Mouse (Mus musculus): ENCODE measurements at regions not wholly inside any gene's neighbourhood (a gene's known extent, or its start where the extent isn't known, plus 50 kb on each side); places are given as distances from the start of the nearest gene placed in this dataset.

DNA sequence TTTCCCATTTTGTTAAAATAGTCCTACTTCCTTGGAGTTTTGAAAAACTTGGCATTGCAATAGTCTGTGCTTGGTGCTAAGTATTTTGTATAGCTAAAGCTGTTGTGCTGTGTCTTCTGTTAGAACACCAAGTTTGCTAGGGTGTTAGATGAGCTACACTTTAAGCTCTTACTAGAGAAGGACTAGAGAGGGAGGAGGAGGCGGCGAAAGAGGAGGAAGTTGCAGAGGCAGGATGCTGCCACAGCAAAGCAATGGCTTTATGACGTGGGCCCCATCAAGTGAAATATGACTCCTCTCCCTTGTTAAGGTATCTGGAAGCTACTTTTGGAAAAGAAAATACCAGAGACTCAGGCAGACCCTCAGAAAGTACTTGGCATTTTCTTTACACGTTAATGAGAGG, 167.8 kb upstream of the Pik3r1 start:
- no peak for DNase-seq (ENCODE audit: low spot score in 2 of 2)

DNA sequence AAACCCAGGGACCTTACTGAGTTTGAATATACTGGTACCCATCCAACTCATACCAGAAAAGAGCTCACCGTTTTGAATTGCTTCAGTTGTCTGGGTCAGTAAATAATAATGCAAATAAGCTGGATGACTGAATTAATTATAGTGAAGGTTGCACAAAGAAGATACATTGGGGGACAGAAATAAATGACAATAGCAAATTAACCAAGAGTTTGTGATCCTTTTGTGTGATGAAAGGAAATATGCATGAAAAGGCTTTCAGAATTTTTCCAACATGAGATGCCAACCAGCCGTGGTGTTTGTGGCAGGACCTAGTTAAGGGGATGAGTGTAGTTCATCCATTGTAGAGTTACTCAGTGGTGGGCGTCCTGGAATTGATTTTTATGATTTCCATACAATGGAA, 186.5 kb upstream of the Pik3r1 start:
- DNase-seq (ENCODE audit: low spot score in 2 of 2), result no peak

DNA sequence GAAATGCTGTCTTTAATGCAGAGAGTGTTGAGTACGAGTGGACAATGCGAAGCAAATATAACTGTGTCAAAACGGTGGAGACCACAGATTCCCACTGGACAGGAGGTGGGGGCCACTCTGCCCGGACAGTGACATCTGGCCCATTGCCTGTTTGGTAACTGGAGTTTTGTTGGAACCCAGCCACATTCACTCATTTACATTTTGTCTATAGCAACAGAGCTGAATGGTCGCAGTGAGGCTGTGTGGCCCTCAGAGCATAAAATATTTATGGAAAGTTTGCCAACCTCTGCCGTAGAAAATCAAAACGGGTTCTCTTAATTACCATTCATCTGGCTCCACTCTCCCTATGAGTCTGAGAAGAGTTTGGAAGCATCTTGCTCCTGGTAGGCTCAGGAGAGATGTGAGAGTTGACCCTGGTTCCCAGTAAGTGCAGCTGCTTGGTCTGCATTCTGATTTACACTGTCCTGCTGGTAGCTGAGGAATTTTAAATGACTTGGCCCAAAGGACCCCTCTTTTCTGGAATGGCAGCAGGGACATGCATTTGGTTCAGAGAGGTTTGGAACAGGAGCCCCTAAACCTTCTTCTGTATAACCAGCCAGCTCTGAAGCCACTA, 187.9 kb upstream of the Pik3r1 start:
- DNase-seq (ENCODE audit: low spot score in 2 of 2), result no peak

DNA sequence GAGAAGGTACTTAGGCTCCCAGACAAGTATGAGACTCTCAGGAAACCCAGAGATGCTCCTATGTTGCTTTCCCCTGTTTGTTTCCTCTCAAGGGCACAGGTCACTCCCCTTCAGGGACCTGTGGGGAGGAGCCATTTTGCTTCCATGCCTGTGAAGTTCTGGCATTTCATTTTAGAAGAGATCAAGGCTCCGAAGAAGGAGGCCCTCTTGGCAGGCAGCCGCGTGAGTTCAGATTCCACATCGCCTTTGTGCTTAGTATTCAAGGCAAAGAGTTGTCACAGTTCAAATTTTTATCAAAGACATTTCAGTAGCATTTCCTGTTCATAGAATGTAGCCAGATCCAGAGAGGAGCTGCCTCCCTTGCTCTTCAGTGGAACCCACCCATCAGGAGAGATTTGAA, 189.8 kb upstream of the Pik3r1 start:
- DNase-seq (ENCODE audit: low spot score in 2 of 2), result no peak

DNA sequence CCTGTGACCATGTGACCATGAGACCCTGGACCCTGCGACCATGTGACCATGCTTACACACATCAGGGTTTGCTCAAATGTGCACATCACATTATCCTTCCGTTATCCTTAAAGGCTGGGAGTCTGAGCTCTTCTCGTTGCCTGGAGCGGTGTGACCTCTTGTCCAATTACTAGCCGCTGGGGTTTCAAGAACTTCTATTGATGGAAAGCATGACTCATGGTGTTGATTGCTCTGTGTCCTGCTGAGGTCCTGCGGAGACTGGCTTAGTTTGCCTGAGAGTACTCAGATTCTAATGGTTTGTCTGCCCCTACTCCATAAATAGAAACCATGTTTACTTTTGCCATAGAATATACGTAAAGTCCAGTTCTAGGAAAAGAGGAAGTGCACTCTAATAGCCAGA, 197.5 kb upstream of the Pik3r1 start:
- no peak for DNase-seq (ENCODE audit: low spot score in 2 of 2)

DNA sequence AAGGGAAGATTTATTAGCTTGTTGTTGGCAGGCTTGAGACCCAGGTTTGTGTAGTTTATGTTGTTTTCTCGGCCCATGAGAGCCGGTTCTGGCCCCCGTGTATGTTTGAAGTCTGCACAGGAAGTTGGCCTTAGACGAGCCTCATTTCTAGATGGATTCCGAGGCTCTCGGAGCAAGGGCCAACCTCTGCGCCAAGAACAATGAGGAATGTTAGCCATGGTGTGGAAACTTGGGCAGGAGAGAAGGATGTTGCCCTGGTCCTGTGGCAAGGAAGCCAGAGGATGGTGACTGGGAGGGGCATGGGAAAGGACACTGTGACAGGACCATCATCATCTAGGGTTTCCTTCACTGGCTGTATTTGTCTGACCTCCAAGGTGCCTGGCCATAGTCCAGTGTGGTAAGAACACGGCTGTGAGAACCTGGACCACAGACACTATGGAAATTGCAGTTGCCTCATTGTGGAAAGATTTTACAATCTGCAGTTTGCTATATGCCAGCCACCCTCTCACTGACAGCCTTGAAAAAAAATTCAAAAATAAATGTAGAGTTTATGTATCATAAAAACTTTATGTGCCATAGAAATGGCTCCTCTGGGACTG, 198.9 kb upstream of the Pik3r1 start:
- no peak for DNase-seq (ENCODE audit: low spot score in 2 of 2)

DNA sequence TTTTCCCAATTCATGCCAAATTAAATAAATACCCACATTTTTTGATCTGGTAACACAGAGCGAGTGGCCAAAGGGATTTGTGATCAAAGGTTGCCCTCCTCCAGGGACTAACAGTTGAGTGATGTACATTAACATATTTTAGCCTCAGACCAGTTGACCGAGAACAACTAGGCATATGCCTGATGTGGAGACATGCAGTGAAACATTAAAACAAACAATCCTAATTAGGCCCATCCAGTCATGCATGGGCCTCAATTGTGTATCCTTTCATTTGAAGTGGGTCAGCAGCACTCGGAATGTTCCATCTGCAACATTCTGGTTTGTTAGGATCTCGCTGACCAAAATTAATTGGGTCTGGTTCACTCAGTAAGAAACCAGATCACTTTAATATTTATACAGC, 199.4 kb upstream of the Pik3r1 start:
- DNase-seq (ENCODE audit: low spot score in 2 of 2), result no peak

DNA sequence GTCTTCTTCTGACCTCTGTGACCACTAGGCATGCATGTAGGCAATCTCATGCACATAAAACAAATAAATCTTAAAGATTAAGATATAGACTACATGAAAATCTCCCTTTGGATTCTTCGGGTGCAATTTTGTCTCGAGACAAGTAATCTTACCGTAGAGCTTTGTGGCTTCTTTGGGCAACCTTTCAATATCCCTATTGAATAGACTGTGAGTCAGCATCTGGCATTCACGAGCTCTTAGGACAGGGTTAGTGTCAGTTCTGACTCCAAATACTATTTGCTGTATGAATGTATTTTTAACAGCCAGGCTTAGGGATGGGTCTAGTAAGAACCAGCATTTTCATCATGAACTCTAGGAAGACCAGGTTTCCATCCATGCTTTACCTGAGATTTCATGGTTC, 208.7 kb upstream of the Pik3r1 start:
- no peak for DNase-seq (ENCODE audit: low spot score in 2 of 2)

DNA sequence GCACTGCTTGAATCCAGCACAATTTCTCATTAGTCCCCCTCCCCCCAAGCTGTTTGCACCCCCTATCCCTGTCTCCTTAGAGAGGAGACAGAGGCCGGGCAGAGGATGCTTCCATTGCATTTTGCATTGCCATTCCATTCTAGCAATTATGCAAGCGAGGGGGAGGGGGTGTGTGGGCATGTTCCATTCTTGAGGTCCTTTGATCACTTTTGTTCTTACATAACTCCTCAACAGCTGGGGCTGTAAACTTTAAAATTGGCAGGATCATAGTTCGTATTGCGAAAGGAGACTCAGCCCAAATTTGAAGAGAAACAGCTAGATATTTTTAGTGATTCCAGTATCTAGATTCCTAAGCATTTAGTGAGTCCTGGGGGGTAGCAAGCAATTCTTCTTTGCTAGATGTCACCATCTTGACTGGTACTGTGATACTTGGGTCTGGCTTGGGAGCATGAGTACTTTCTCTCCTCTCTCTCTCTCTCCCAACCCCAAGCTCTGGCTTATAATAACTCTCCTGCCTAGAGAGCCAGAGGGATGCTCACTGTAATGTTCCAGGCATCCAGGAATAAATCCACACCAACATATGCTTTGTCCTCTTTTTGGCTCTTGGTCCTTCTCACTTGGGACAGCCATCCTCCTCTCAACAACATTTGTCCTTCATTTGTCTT, 212.3 kb upstream of the Pik3r1 start:
- DNase-seq (ENCODE audit: low spot score in 2 of 2), result no peak

DNA sequence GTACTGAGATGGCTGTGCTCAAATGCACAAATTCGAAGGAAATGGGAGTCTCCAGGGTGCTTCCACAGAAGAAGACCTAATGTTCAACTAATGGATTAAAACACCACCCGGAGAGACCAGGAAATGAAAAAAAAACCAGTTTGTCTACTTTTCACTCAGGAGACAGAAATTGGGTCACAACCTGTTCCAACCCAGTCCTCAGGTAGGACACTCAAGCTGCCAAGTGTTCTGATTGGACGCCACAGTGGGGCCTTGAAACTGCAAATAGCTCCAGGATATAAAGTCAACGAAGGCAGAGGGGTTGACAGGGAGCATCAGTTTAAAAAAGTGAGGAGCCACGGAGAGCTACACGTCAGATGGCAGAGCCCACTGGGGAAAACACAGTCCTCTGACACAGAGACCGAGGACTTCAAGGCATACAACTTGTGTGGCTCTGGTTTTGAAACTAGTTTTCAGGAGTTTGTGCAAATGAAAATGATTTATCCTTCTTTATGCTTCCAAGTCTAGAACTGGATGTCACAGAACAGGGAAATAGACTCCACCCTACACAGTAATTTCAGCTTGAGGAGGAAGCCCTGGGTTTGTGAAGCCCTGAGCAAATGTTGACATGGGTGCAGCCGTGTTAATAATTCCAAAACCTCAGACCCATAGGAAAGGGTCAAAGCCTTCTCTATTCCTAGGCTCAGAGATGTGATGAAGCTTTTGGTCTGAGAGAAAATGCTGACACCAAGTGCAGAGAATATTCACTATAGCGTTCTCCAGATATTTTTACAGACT, 220.8 kb upstream of the Pik3r1 start:
- no peak for DNase-seq (ENCODE audit: low spot score in 2 of 2)

DNA sequence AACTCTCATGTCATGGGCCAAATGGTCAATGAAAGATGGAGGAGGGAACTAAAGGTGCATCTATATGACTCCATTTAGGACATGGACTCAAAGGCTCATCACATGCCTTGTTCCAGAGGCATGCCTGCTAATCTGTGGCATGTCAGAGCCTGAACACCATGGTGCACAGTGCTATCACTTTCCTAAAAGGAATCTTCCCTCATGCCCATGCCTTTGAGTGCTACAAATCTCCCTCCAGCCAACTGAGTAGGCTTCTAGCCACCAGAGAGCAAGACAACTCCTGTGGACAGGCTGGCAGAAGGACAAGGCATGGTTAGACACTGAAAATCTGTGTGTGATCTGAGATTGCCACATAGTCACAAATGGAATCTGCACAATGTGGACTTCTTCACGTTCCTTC, 223.7 kb upstream of the Pik3r1 start:
- no peak for DNase-seq (ENCODE audit: low spot score in 2 of 2)

DNA sequence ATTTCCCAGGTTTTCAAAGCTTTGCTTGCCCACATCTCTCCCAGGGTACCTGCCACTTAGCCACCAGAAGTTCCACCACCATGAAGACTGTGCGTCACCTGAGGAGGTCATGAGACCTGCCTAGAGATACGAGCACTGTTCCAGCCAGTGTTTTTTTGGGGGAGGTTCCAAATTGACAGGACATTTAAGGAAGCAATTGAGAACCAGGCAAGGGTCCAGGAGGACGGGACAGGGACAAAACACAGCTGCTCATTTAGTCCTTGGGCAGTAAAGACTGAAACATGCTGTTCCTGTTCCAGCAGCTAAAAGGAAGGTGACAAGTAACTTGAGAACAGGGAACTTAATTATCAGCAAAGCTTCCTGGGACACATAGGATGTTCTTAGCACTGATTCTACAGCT, 226.8 kb upstream of the Pik3r1 start:
- DNase-seq (ENCODE audit: low spot score in 2 of 2), result no peak

DNA sequence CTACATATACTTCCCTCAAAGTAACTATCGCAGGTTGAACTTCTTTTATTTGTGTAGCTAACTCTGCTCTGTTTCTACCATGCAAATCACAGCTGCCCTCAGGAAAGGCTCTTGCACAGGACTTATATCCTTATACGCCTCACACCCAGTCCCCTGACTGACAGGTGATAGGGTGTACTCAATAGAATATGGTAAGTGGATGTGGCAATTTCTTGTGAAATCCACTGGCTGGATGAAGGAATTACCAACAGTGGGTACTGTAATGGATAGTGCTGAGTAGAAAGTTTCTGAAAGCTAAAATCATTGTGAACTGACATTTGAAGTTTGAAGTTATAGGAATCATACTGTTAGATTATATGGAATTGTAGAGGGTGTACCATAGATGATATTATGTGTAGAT, 227.5 kb upstream of the Pik3r1 start:
- DNase-seq (ENCODE audit: low spot score in 2 of 2), result no peak

DNA sequence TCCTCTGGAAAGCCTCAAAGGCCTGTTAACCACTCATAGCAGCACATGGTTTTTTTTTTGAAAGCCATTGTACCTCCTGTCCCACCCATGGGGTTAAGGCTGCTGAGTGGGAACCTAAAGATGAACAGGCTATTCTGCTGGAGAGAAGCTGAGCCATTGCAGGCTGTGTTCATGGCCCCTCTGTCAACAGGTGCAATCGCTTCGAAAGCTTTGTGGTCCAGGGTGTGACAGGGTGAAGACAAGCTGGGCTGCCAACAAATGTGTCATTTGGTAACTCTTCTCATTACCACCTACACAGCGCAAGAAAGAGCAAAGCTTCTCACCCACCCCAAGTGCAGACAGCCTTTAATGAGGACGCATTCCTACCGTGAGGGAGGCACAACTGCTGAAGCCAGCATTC, 228.1 kb upstream of the Pik3r1 start:
- DNase-seq (ENCODE audit: low spot score in 2 of 2), result no peak

DNA sequence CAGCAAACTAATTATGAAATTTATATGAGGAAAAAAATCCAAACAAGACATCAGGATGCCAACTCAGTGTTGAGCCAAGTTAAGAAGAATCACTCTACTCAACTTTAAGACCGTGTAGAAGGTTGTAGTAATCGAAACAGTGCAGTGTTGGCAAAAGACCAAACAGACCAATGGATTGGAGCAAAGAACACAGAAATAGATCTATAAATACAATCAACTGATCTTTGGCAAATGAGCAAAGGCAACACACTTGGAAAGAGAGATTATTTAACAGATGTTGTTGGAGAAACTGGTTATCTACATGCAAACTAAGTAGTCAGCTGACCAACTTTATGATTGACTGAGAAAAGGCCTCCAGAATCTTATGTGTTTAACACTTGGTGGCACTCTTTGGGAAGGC, 229.4 kb upstream of the Pik3r1 start:
- no peak for DNase-seq (ENCODE audit: low spot score in 2 of 2)

DNA sequence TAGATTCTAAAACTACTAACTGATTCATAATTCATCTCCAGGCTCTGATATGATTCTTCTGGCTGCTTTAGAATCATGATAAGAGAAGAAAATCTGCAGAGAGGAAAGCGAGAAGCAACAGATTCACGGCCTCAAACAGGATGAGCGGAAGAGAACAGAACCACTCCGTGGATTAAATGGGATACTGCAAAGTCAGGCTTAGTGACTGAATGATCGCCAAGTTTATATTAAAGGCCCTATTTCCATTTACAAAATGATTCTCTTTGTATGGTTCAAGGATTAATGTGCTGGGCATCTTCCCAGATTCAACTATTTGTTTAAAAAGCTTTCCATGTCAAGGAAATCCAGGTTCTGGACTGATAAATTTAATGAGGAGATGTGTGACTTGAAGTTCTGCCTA, 238.5 kb upstream of the Pik3r1 start:
- no peak for DNase-seq (ENCODE audit: low spot score in 2 of 2)

DNA sequence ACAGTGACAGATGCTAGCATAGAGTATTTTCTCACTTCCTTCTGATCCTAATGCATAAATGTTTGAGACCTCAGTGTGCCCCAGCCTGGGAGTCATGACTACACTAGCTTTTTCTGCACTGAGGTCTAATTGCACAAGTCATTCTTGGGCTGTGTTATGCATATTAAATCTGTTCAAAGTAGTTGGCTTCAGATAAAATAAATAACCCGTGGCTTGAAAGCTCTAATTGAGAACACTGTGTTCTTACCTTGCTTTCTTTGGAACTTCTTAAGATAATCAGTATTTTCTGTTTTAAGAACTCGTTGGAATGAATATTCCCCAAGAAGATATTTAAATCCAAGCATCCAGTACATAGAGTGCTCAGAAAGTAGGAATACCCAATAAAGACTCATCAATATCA, 243.9 kb upstream of the Pik3r1 start:
- no peak for DNase-seq (ENCODE audit: low spot score in 2 of 2)

DNA sequence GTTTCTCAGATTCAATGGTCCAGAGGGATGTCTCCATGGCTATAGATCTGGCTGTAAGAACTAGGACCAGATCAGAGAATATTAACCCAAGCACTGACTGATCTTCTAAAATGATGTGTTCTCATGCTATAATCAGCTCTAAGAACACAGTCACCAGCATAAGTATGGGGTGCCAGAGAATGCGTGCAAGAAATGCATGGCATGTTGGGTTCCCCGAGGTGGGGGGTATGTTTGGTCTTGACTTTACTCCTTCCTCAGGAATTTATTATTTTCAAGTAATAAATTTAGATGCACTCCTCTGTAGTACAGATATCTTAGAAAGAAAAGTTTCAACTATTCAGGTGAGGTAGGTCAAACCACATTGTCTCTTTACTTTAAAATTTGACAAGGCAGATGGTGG, 246.5 kb upstream of the Pik3r1 start:
- no peak for DNase-seq (ENCODE audit: low spot score in 2 of 2)

DNA sequence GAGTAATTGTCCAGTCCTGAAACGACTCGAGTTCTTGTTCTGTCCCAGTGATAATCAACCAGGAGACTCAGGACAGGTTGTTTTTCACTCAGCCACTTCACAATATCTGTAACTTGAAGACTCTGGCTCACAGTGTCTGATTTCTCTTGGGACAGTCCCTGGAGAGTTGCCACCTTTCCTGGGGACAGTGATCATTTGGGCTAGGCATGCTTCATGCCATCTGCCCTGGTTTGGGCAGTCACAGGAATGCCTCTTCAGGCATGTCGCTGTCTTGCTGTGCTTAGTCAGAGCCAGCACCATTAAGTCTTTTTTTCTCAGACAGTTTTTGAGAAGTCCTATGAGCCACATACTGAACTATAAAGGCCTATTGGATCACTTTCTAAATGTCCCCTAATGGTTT, 246.9 kb upstream of the Pik3r1 start:
- no peak for DNase-seq (ENCODE audit: low spot score in 2 of 2)

DNA sequence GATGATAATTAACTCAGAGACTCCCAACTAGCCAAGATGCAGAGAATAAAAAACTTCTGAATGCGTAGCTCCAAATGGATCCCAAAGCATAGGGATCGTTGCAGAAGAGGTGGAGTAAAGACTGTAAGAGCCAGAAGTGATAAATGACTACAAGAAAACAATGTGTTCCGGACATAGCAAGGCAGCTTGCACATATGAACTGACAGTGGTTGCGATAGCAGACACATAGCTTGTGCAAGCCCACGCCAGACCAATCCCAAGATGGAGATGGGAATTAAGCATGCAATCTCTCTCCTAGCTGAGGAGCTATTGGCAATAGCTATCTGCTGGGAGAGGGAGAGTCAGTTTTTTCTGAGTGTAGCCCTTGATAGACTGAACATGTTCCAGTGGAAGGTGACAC, 248.5 kb upstream of the Pik3r1 start:
- no peak for DNase-seq (ENCODE audit: low spot score in 2 of 2)

DNA sequence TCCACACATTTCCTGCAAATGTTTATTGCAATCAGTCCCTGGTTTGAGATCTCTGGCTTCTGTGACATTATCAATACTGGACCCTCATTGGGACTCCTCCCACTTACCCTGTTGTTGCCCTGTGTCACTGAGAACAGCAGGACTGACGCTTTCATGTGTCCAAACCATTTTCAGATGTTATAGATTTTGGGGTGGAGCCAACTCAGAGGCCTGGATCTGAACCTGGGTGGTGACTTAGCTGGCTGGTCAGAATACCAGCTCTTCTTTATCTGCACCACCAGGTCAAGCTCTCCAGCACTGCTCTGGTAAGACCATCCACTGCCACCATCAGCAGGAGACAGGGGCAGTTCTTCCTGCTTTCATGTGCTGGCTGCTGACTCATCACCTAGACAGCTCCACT, 254.3 kb upstream of the Pik3r1 start:
- no peak for DNase-seq (ENCODE audit: low spot score in 2 of 2)

DNA sequence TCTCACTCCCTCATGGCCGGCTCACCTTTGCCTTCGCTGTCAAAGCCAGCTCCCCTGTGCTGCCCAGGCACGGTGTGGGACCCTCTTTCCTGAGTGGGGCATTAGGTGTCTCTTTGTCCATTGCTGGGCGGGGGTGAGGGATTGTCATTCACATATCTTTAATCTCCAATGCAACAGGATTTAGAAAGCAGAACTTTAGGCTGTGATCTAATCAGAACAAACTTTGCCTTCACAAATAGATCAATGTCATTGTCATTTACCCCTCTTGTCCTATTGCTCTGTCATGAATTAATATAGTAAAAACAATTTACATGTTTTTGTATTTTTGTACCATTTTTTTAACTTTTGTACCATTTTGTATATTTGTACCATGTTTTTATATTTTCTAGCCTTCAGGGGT, 254.7 kb upstream of the Pik3r1 start:
- DNase-seq (ENCODE audit: low spot score in 2 of 2), result no peak

DNA sequence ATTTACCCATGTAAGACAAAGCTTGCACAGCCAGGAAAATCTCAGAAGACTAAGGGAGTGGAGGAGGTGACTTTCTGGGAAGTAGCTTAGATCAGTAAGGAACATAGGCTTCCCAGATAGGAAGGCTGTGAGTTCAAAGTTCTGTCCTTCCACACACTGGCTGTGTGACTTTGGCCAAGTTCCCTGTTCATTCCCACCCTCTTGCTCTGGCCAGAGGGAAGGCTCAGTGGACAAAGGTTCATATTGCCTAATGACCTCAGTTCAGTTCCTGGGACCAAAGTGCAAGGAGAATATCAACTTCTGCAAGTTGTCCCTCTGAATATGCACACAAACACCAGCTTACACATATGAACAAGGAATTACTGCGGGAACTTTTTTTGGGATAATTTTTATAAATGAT, 255.6 kb upstream of the Pik3r1 start:
- DNase-seq (ENCODE audit: low spot score in 2 of 2), result no peak
